Mouse (Mus musculus) embryonic facial prominence, embryonic 14.5 days (tissue): Measurements from ENCODE around the gene 1700008O03Rik. TPM values are rescaled to one million over a fixed set of nuclear protein-coding genes. Genes with fewer than 3 reads are reported as not detected.
A peak's percentile ranks its signal among the peaks of the same experiment; 100 is the strongest.

Source experiments
- ATAC-seq: fragments of 200-750 bp; cut with Nextera tagmentation; 2 replicates; pipeline ENCODE4 v1.8.0; 2017; ENCODE audit warnings: low read depth, moderate number of reproducible peaks, moderate TSS enrichment
- DNase-seq: peaks from one replicate; pipeline ENCODE4 v3.0.0-alpha.2; 2015; ENCODE audit warnings: low spot score
- H3K27ac ChIP-seq: fragments of 300-500 bp; sonication (generic); replicated peaks from 2 replicates; pipeline ENCODE4 v1.5.1; 2014; ENCODE audit warnings: low read depth, mild to moderate bottlenecking, low read length, moderate library complexity
- H3K27me3 ChIP-seq: fragments of 300-500 bp; sonication (generic); replicated peaks from 2 replicates; pipeline ENCODE4 v1.6.1; 2014; ENCODE audit warnings: low read length; ENCODE audit not compliant: control insufficient read depth, insufficient read depth
- H3K36me3 ChIP-seq: fragments of 300-500 bp; sonication (generic); 2 replicates; pipeline ENCODE4 v1.6.1; 2014; ENCODE audit warnings: low read length, mixed read lengths; ENCODE audit not compliant: control insufficient read depth, insufficient read depth
- H3K4me1 ChIP-seq: fragments of 300-500 bp; sonication (generic); 2 replicates; pipeline ENCODE4 v1.6.1; 2014; ENCODE audit warnings: antibody characterized with exemption, low read length; ENCODE audit not compliant: control insufficient read depth, insufficient read depth
- H3K4me2 ChIP-seq: fragments of 300-500 bp; sonication (generic); 2 replicates; pipeline ENCODE4 v1.6.1; 2014; ENCODE audit warnings: low read depth, mild to moderate bottlenecking, low read length, moderate library complexity, mixed read lengths
- H3K4me3 ChIP-seq: fragments of 300-500 bp; sonication (generic); 2 replicates; pipeline ENCODE4 v1.5.1; 2014; ENCODE audit warnings: low read depth, mild to moderate bottlenecking, low read length
- H3K9ac ChIP-seq: fragments of 300-500 bp; sonication (generic); 2 replicates; pipeline ENCODE4 v1.6.1; 2014; ENCODE audit warnings: low read depth, mild to moderate bottlenecking, low read length, moderate library complexity, mixed read lengths
- H3K9me3 ChIP-seq: fragments of 300-500 bp; sonication (generic); 2 replicates; pipeline ENCODE4 v1.6.1; 2016; ENCODE audit warnings: low read length; ENCODE audit not compliant: control insufficient read depth
- WGBS: fragments of 180-500 bp; shearing (Covaris S2); extraction: QIAGEN DNeasy Blood & Tissue Kit; methylation state at CpG from one replicate; pipeline ENCODE4 v1.1.7; 2014; 5-methylcytosine and 5-hydroxymethylcytosine counted together
- polyA plus RNA-seq: library from polyadenylated mRNA; unstranded; fragments of >200 nt; fragmentation: Nextera tagmentation; extraction: Ambion mirVana; gene quantifications from 2 replicates; pipeline ENCODE4 v1.2.1, GENCODE M21; 2014

Gene 1700008O03Rik
- polyA plus RNA-seq, 1 experiment from 2014 or later: 0.33 TPM

DNA sequence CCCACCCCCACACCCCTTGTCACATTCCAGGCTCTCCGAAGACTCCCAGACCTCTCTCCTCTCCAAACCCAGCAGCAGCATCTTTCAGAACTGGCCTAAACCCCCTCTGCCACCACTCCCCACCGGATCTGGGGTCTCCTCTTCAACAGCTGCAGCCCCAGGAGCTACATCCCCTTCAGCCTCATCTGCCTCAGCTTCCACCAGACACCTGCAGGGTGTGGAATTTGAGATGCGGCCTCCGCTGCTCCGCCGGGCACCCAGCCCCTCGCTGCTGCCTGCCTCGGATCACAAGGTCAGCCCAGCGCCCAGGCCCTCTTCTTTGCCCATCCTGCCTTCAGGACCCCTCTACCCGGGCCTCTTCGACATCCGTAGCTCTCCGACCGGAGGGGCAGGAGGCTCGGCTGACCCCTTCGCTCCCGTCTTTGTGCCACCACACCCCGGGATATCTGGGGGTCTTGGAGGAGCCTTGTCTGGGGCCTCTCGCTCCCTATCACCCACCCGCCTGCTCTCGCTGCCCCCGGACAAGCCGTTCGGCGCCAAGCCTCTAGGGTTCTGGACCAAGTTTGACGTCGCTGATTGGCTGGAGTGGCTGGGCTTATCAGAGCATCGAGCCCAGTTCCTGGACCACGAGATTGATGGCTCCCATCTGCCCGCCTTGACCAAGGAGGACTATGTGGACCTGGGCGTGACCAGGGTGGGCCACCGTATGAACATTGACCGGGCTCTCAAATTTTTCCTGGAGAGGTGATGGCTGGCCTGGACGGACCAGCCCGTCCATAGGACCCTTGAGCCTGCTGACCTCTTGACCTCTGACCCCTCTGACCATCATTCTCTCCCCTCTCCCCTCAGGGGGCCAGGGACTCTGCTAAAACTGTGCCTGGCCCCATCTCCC, 28.8 kb downstream of the 1700008O03Rik start:
- 3% methylated on average over 31 of the region's 35 CpGs for whole genome bisulfite sequencing

DNA sequence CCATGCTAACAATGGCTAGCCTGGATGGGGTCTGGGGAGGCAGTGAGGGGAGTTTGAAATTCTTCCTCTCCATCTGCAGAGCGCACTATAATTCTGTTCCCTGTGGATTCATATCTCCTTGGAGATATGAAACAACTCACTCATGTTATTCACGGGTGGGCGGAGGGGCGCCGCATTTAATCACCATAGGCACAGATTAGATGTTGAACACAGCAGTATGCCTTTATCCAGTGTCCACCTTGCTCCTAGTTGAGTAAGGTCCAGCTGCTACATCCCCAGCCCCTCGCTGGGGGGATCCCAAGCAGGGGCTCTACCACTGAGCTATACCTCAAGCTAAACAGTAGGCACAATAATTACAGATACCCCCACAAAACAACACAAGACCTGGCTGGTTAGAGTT, 30.2 kb downstream of the 1700008O03Rik start:
- ATAC-seq (no peak), DNase-seq (no peak)
- no peak overlapping the region for H3K4me3 ChIP-seq
- H3K36me3 ChIP-seq: no peaks in the 10 kb centered on the region
- no peak overlapping the region for H3K27ac ChIP-seq
- no peak overlapping the region for H3K4me2 ChIP-seq
- H3K9me3 ChIP-seq: no peaks in the 10 kb centered on the region
- peaks cover 13% of the 10 kb centered on the region for H3K4me1 ChIP-seq
- 75% methylated on average over 6 of the region's 6 CpGs for WGBS
- no peak overlapping the region for H3K9ac ChIP-seq
- peaks cover 91% of the 10 kb centered on the region for H3K27me3 ChIP-seq

More for the DNA sequence above, 28.8 kb downstream of the 1700008O03Rik start:
- ATAC-seq (no peak), DNase-seq (no peak)
- H3K4me2 ChIP-seq: 0 out of 2 replicates have a peak overlapping the region, but pooled peaks have one; percentile 0
- no peaks in the 10 kb centered on the region for H3K36me3 ChIP-seq
- no peaks in the 10 kb centered on the region for H3K9me3 ChIP-seq
- no peak overlapping the region for H3K27ac ChIP-seq
- H3K4me3 ChIP-seq: no peak overlapping the region
- H3K9ac ChIP-seq: no peak overlapping the region
- H3K27me3 ChIP-seq: peaks cover 88% of the 10 kb centered on the region
- H3K4me1 ChIP-seq: peaks cover 7% of the 10 kb centered on the region; the same call in 1 of the 2 replicates

DNA sequence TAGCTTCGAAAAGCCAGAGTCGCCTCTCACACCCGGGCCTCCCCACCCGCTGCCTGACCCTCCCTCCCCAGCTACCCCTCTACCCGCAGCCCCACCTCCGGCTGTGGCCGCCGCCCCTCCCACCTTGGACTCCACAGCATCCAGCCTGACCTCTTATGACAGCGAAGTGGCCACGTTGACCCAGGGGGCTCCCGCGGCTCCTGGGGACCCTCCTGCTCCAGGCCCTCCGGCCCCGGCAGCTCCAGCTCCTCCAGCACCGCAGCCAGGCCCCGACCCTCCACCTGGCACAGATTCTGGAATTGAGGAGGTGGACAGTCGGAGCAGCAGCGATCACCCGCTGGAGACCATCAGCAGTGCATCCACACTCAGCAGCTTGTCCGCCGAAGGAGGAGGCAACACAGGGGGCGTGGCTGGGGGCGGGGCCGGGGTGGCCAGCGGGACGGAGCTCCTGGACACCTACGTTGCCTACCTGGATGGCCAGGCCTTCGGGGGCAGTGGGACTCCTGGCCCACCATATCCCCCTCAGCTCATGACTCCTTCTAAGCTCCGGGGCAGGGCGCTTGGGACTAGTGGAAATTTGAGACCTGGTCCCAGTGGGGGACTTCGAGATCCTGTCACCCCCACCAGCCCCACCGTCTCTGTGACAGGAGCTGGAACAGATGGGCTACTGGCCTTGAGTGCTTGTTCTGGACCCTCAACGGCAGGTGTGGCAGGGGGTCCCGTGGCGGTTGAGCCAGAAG, 31.8 kb downstream of the 1700008O03Rik start:
- H3K27me3 ChIP-seq: peaks cover 94% of the 10 kb centered on the region
- no peak for ATAC-seq
- whole genome bisulfite sequencing: under 1% methylated on average over 18 of the region's 35 CpGs
- H3K9ac ChIP-seq: no peak overlapping the region
- DNase-seq: no peak
- H3K4me3 ChIP-seq: peak overlapping the region; percentile 21
- peaks cover 6% of the 10 kb centered on the region; the same call in 1 of the 2 replicates for H3K4me1 ChIP-seq
- no peaks in the 10 kb centered on the region for H3K9me3 ChIP-seq
- H3K27ac ChIP-seq: no peak overlapping the region
- peak overlapping the region; percentile 38; the same call in 1 of the 2 replicates for H3K4me2 ChIP-seq
- no peaks in the 10 kb centered on the region for H3K36me3 ChIP-seq

DNA sequence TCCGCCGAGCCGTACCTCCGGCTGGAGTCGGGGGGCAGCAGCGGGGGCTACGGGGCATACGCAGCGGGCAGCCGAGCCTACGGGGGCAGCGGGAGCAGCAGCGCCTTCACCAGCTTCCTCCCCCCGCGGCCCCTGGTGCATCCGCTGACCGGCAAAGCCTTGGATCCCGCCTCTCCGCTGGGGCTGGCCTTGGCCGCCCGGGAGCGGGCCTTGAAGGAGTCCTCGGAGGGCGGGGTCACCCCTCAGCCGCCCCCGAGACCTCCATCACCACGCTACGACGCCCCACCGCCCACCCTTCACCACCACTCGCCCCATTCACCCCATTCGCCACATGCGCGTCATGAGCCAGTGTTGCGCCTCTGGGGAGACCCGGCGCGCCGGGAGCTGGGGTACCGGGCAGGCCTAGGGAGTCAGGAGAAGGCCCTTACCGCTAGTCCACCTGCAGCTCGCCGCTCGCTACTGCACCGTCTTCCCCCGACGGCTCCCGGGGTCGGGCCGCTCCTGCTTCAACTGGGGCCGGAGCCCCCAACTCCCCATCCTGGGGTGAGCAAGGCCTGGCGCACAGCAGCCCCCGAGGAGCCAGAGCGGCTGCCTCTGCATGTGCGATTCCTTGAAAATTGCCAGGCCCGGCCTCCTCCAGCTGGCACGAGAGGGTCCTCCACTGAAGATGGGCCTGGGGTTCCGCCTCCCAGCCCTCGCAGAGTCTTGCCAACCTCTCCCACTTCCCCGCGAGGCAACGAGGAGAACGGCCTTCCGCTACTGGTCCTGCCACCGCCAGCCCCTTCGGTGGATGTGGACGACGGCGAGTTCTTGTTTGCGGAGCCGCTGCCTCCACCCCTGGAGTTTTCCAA, 32.6 kb downstream of the 1700008O03Rik start:
- no peak overlapping the region for H3K27ac ChIP-seq
- under 1% methylated on average over 20 of the region's 71 CpGs for WGBS
- H3K36me3 ChIP-seq: no peaks in the 10 kb centered on the region
- H3K27me3 ChIP-seq: peaks cover 89% of the 10 kb centered on the region
- peak overlapping the region; percentile 21 for H3K4me3 ChIP-seq
- H3K4me2 ChIP-seq: peak overlapping the region; percentile 38; the same call in 1 of the 2 replicates
- H3K9me3 ChIP-seq: no peaks in the 10 kb centered on the region
- H3K9ac ChIP-seq: no peak overlapping the region
- DNase-seq: no peak
- no peak for ATAC-seq
- H3K4me1 ChIP-seq: peaks cover 6% of the 10 kb centered on the region; the same call in 1 of the 2 replicates

DNA sequence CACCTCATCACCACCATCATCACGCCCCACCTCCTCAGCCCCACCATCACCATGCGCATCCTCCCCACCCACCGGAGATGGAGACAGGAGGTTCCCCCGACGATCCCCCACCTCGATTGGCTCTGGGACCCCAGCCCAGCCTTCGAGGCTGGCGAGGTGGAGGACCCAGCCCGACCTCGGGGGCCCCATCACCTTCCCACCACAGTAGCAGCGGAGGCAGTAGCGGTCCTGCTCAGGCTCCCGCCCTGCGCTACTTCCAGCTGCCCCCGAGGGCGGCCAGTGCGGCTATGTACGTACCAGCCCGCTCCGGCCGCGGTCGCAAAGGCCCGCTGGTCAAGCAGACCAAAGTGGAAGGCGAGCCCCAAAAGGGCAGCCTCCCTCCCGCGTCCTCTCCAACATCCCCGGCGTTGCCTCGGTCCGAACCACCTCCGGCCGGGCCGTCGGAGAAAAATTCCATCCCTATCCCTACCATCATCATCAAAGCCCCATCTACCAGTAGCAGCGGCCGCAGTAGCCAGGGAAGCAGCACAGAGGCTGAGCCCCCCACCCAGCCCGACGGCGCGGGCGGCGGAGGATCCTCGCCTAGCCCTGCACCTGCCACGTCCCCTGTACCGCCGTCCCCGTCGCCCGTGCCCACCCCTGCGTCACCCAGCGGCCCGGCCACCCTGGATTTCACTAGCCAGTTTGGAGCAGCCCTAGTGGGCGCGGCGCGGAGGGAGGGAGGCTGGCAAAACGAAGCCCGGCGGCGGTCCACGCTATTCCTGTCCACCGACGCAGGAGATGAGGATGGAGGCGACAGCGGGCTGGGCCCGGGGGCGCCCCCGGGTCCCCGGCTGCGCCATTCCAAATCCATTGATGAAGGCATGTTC, 33.5 kb downstream of the 1700008O03Rik start:
- Histone ChIP-seq H3K4me1 (peaks cover 6% of the 10 kb centered on the region; the same call in 1 of the 2 replicates), H3K36me3 (no peaks in the 10 kb centered on the region), H3K4me2 (peak overlapping the region; percentile 38; the same call in 1 of the 2 replicates), H3K9ac (no peak overlapping the region), H3K27me3 (peaks cover 80% of the 10 kb centered on the region), H3K27ac (no peak overlapping the region), H3K4me3 (peak overlapping the region; percentile 21; the same call in 1 of the 2 replicates), H3K9me3 (no peaks in the 10 kb centered on the region)
- DNase-seq (no peak), ATAC-seq (no peak)
- 6% methylated on average over 41 of the region's 71 CpGs for WGBS

DNA sequence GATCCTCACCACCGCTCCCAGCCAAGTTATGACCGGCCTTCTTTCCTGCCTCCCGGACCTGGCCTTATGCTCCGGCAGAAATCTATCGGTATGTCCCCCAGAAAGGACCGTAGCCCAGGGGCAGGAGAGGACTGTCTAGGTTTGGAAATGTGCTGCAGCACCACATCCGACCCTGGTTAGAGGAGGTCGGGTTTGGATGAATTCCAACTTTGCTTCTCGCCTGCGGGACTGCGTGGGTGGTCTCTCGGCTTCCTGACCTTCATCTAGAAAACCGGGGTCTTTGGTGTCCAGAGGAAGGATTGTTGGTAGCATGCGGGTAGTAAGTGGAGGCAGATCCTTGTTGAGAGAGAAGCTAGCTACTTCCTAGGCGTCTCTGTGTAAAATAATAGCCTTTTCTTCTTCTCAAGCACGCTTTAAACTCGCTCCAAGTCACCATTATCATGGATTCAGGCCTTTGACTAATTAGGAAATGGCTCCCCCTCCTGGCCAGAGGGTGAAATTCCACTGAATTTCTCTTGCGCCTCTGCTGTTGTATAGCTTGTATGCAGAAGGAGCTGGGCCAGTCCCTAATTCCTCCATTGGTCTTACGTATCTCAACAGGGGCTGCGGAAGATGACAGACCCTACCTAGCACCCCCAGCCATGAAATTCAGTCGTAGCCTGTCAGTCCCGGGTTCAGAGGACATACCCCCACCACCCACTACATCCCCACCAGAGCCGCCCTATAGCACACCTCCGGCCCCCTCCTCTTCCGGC, 34.5 kb downstream of the 1700008O03Rik start:
- Histone ChIP-seq H3K4me1 (peaks cover 6% of the 10 kb centered on the region; the same call in 1 of the 2 replicates), H3K27ac (no peak overlapping the region), H3K9ac (peak overlapping the region; percentile 38), H3K27me3 (peaks cover 70% of the 10 kb centered on the region), H3K4me2 (peak overlapping the region; percentile 56), H3K36me3 (no peaks in the 10 kb centered on the region), H3K9me3 (no peaks in the 10 kb centered on the region), H3K4me3 (peak overlapping the region; percentile 24)
- peak; percentile 92 for DNase-seq
- peak; percentile 71 for ATAC-seq
- 2% methylated on average over 25 of the region's 25 CpGs for WGBS

DNA sequence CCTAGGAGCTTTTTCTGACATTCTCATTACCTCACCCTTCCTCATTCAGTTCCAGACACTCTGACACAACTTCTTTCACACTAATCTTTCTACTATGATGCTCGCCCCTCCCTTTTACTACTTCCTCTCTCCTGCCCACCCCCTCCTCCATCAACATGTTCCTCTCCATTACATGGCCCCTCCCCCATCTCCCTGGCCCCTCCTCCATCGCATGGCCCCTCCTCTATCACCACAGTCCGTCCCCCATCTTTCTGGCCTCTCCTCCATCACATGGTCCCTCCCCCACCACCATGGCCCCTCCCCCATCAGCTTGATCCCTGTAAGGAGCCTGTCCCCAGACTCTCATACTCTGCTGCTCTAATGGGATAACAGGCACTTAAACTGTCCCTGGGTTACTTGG, 36.6 kb downstream of the 1700008O03Rik start:
- DNase-seq: no peak
- Histone ChIP-seq H3K4me3 (no peak overlapping the region), H3K4me1 (peaks cover 6% of the 10 kb centered on the region; the same call in 1 of the 2 replicates), H3K27ac (no peak overlapping the region), H3K9ac (no peak overlapping the region), H3K4me2 (no peak overlapping the region), H3K27me3 (peaks cover 53% of the 10 kb centered on the region), H3K36me3 (no peaks in the 10 kb centered on the region), H3K9me3 (no peaks in the 10 kb centered on the region)
- ATAC-seq: no peak
- WGBS: 20% methylated on average over 3 of the region's 3 CpGs
